9 mouse cellular contexts compared by ENCODE assay signal in the genomic region with DNA sequence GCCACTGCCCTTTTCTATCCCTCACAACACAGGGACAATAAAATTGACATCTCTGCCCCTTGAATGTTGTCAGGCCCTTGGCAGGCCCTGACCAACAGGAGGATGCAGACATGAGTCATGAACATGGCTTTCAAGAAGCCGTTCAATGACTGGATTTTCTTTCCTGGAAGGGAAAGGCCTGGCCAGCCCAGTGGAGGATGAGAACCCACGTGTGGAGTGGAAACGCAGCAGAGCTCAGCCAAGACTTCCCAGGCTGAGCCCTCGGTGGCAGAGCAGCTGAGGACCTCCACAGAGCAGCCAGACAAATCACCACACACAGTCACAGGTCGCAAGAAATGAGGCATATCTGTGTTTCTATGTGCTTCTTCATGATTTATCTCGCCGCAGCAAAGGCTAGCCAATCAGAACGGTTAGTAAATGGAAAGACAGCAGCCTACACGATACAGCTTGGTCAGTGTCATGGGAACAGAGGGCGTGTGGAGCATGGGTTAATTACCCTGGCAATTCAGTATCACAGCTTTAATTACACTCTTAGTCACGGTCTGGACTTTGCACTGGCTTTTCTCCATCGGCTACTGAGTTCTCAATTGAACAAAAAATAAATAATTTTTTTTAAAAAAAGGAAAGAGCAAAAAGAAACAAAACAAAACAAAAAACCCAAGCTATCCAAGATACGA. TPM values are rescaled to one million over a fixed set of nuclear protein-coding genes. Genes with fewer than 3 reads are reported as not detected.
DNase-seq lines count a peak whose midpoint lies in the region; ATAC-seq and TF ChIP-seq lines count a peak whose summit lies in the region.
"Had no signal": no experiment of that assay in that cellular context is flagged by ENCODE, and none has a peak within 500 bp of the region (broad histone marks: within the 10 kb centered on the region; RNA-seq: fewer than 3 reads in every experiment).

No protein-coding gene starts in this region.

- no peaks in the 10 kb centered on the region for H3K27me3 ChIP-seq in hindbrain, embryonic 15.5 days
- no peaks in the 10 kb centered on the region for H3K27me3 ChIP-seq in liver, postnatal 0 days (ENCODE audit: insufficient read depth, low read length)

- no peak for TF ChIP-seq CTCF in liver, postnatal 0 days (IDR thresholded peaks at IDR 0.05; ENCODE audit: low read depth)

- ATAC-seq in hindbrain, embryonic 15.5 days (ENCODE audit: low FRiP score, low read depth), result peak; percentile 79
- no peak for ATAC-seq in liver, postnatal 0 days

- no peaks in the 10 kb centered on the region for H3K36me3 ChIP-seq in hindbrain, embryonic 15.5 days
- no peaks in the 10 kb centered on the region; the same call in 1 of the 2 replicates for H3K36me3 ChIP-seq in liver, postnatal 0 days (replicated peaks; ENCODE audit: insufficient read depth, low read length)

- no peaks in the 10 kb centered on the region for H3K9me3 ChIP-seq in hindbrain, embryonic 15.5 days
- H3K9me3 ChIP-seq in liver, postnatal 0 days (ENCODE audit: low read length), result no peaks in the 10 kb centered on the region

- peak; percentile 54 for DNase-seq in adrenal gland, adult 2 months
- no peak for DNase-seq in adrenal gland, adult 18-20 months (ENCODE audit: low spot score in 2 of 2)
- peak; percentile 55 for DNase-seq in NIH3T3 (ENCODE audit: low read depth)
- DNase-seq in liver, postnatal 0 days, result no peak
- DNase-seq in layer of hippocampus, postnatal 10 days (ENCODE audit: low spot score in 2 of 2), result no peak
- no peak for DNase-seq in gastrocnemius, postnatal 10 days
- no peak for DNase-seq in natural killer cell, adult 2 months (ENCODE audit: low spot score in 2 of 2)

- peak overlapping the region; percentile 55 for H3K27ac ChIP-seq in hindbrain, embryonic 15.5 days (replicated peaks)
- H3K27ac ChIP-seq in liver, postnatal 0 days (ENCODE audit: low read depth), result no peak overlapping the region
- H3K27ac ChIP-seq: macrophage had no signal

- H3K4me3 ChIP-seq in hindbrain, embryonic 15.5 days, result no peak overlapping the region
- H3K4me3 ChIP-seq in liver, postnatal 0 days (ENCODE audit: low read depth, low read length), result no peak overlapping the region

- H3K4me1 ChIP-seq in hindbrain, embryonic 15.5 days (replicated peaks), result peaks cover 36% of the 10 kb centered on the region
- peaks cover 39% of the 10 kb centered on the region for H3K4me1 ChIP-seq in liver, postnatal 0 days (ENCODE audit: insufficient read depth)

- peak overlapping the region; percentile 13; the same call in 1 of the 2 replicates for H3K4me2 ChIP-seq in hindbrain, embryonic 15.5 days
- 0 out of 2 replicates have a peak overlapping the region, but pooled peaks have one; percentile 9 for H3K4me2 ChIP-seq in liver, postnatal 0 days (ENCODE audit: low read depth, low read length)

- no peak overlapping the region for H3K9ac ChIP-seq in hindbrain, embryonic 15.5 days
- H3K9ac ChIP-seq in liver, postnatal 0 days (replicated peaks), result no peak overlapping the region

- 30% methylated on average over 13 of the region's 13 CpGs for WGBS in hindbrain, embryonic 15.5 days
- WGBS in liver, postnatal 0 days (ENCODE audit: insufficient replicate concordance), result 65% methylated on average over 13 of the region's 13 CpGs

- TF ChIP-seq EP300 in liver, postnatal 0 days (IDR thresholded peaks at IDR 0.05; ENCODE audit: low read depth), result no peak

RNA-seq across cellular contexts. Expression of a gene that starts 16.5 kb away (rescaled TPM):
- total RNA-seq in adrenal gland, adult 2 months (2021), result 10 to 100 TPM; 44.2 to 55.6 TPM
- 51.6 and 58.1 TPM in 2 replicates for polyA plus RNA-seq in adrenal gland, adult 2 months (2012; rRNA removed)
- total RNA-seq in adrenal gland, adult 18-20 months (2021), result 10 to 100 TPM; 43.3 to 54.9 TPM
- polyA plus RNA-seq in hindbrain, embryonic 15.5 days (2015; fragmentation: Nextera tagmentation; extraction: Ambion mirVana), result 8.4 and 8.8 TPM in 2 replicates
- 11.8 and 12.7 TPM in 2 replicates for polyA plus RNA-seq in liver, postnatal 0 days (2015; fragmentation: Nextera tagmentation; extraction: Ambion mirVana)
- total RNA-seq in layer of hippocampus, postnatal 10 days (2021), result 10 to 100 TPM; 20.5 to 25.2 TPM
- total RNA-seq in gastrocnemius, postnatal 10 days (2021), result 10 to 100 TPM; 23.5 to 28.7 TPM

Comparison
In these comparisons a context has a peak if more than half of its experiments do, and no peak if none do; other contexts are left out.
1. DNase-seq: peak in adrenal gland, adult 2 months (single experiment) and NIH3T3 (single experiment); none in adrenal gland, adult 18-20 months (0 of 2), liver, postnatal 0 days (single experiment), layer of hippocampus, postnatal 10 days (0 of 2), gastrocnemius, postnatal 10 days (single experiment) and natural killer cell, adult 2 months (0 of 2).